8 mouse cellular contexts compared by ENCODE assay signal in genomic region chr11:80670391-80670790, GRCm38 (mm10).
DNase-seq lines count a peak whose midpoint lies in the region; ATAC-seq lines count a peak whose summit lies in the region.

No protein-coding gene starts in this region.

- no peaks in the 10 kb centered on the region for H3K36me3 ChIP-seq in limb, embryonic 12.5 days
- H3K36me3 ChIP-seq in limb, embryonic 10.5 days: no peaks in the 10 kb centered on the region
- no peaks in the 10 kb centered on the region for H3K36me3 ChIP-seq in hindbrain, embryonic 15.5 days

- no peaks in the 10 kb centered on the region for H3K27me3 ChIP-seq in limb, embryonic 12.5 days
- H3K27me3 ChIP-seq in limb, embryonic 10.5 days (ENCODE audit: low read depth, poor library complexity, severe bottlenecking): no peaks in the 10 kb centered on the region
- no peaks in the 10 kb centered on the region for H3K27me3 ChIP-seq in hindbrain, embryonic 15.5 days

- no peak overlapping the region for H3K4me2 ChIP-seq in limb, embryonic 12.5 days
- peak overlapping the region; percentile 11; the same call in 1 of the 2 replicates for H3K4me2 ChIP-seq in hindbrain, embryonic 15.5 days

- H3K4me1 ChIP-seq in limb, embryonic 12.5 days (replicated peaks): no peaks in the 10 kb centered on the region
- H3K4me1 ChIP-seq in limb, embryonic 10.5 days: no peaks in the 10 kb centered on the region
- H3K4me1 ChIP-seq in hindbrain, embryonic 15.5 days (replicated peaks): peaks cover 9% of the 10 kb centered on the region; the same call in 1 of the 2 replicates

- no peaks in the 10 kb centered on the region for H3K9me3 ChIP-seq in limb, embryonic 12.5 days
- no peaks in the 10 kb centered on the region for H3K9me3 ChIP-seq in limb, embryonic 10.5 days (replicated peaks)
- no peaks in the 10 kb centered on the region for H3K9me3 ChIP-seq in hindbrain, embryonic 15.5 days

- no peak overlapping the region for H3K4me3 ChIP-seq in limb, embryonic 12.5 days (replicated peaks)
- H3K4me3 ChIP-seq in limb, embryonic 10.5 days: no peak overlapping the region
- no peak overlapping the region for H3K4me3 ChIP-seq in hindbrain, embryonic 15.5 days

- no peak for DNase-seq in limb, embryonic 10.5 days (ENCODE audit: low spot score)
- peak; percentile 71 for DNase-seq in MN1 (ENCODE audit: low spot score)
- peak; percentile 2 to 51 for DNase-seq in cerebellum, postnatal 36 days
- DNase-seq in mesoderm, embryonic 11.5 days (ENCODE audit: low read depth, low spot score): peak; percentile 75
- no peak for DNase-seq in urinary bladder, postnatal 10 days (ENCODE audit: low spot score)

- H3K9ac ChIP-seq in limb, embryonic 12.5 days (replicated peaks): no peak overlapping the region
- peak overlapping the region; percentile 21; the same call in 1 of the 2 replicates for H3K9ac ChIP-seq in hindbrain, embryonic 15.5 days

- 0 out of 2 replicates have a peak, but pooled peaks have one; percentile 10 for ATAC-seq in limb, embryonic 12.5 days (ENCODE audit: insufficient number of reproducible peaks, insufficient read depth, low FRiP score, low TSS enrichment, low read depth)
- peak; percentile 94 for ATAC-seq in hindbrain, embryonic 15.5 days (ENCODE audit: low FRiP score, low read depth)
- no peak for ATAC-seq in megakaryocyte, adult 5-6 weeks (ENCODE audit: poor library complexity, severe bottlenecking)

- 27% methylated on average over 1 of the region's 1 CpGs for WGBS in limb, embryonic 12.5 days
- 51% methylated on average over 1 of the region's 1 CpGs for WGBS in limb, embryonic 10.5 days
- WGBS in hindbrain, embryonic 15.5 days: 32% methylated on average over 1 of the region's 1 CpGs

- no peak overlapping the region for H3K27ac ChIP-seq in limb, embryonic 12.5 days
- no peak overlapping the region for H3K27ac ChIP-seq in limb, embryonic 10.5 days
- peak overlapping the region; percentile 80 for H3K27ac ChIP-seq in hindbrain, embryonic 15.5 days (replicated peaks)

Comparison
In these comparisons a context has a peak if more than half of its experiments do, and no peak if none do; other contexts are left out.
1. DNase-seq: peak in MN1 (single experiment), cerebellum, postnatal 36 days (2 of 2) and mesoderm, embryonic 11.5 days (single experiment); none in limb, embryonic 10.5 days (single experiment) and urinary bladder, postnatal 10 days (single experiment).